Mouse (Mus musculus) neural tube, embryonic 11.5 days (tissue): ENCODE data around the gene Mboat2. TPM values are rescaled to one million over a fixed set of nuclear protein-coding genes. Genes with fewer than 3 reads are reported as not detected.

Source experiments
- ATAC-seq: fragments of 200-750 bp; cut with Nextera tagmentation; 2 replicates; pipeline ENCODE4 v1.8.0; 2017; ENCODE audit warnings: moderate number of reproducible peaks, mild to moderate bottlenecking, moderate TSS enrichment, moderate library complexity; ENCODE audit not compliant: insufficient read depth, low FRiP score, low TSS enrichment
- DNase-seq: peaks from one replicate; pipeline ENCODE4 v3.0.0-alpha.2; 2015; ENCODE audit warnings: low spot score
- H3K27ac ChIP-seq: fragments of 300-500 bp; sonication (generic); 2 replicates; pipeline ENCODE4 v1.5.1; 2014; ENCODE audit warnings: low read depth, mild to moderate bottlenecking, low read length
- H3K27me3 ChIP-seq: fragments of 300-500 bp; sonication (generic); 2 replicates; pipeline ENCODE4 v1.6.1; 2014; ENCODE audit warnings: mild to moderate bottlenecking, low read length, mixed read lengths; ENCODE audit not compliant: control insufficient read depth, insufficient read depth
- H3K36me3 ChIP-seq: fragments of 300-500 bp; sonication (generic); 2 replicates; pipeline ENCODE4 v1.6.1; 2014; ENCODE audit warnings: mild to moderate bottlenecking, low read length, moderate library complexity, mixed read lengths; ENCODE audit not compliant: control insufficient read depth, insufficient read depth
- H3K4me1 ChIP-seq: fragments of 300-500 bp; sonication (generic); 2 replicates; pipeline ENCODE4 v1.6.1; 2014; ENCODE audit warnings: low read length, mixed read lengths; ENCODE audit not compliant: control insufficient read depth, insufficient read depth
- H3K4me2 ChIP-seq: fragments of 300-500 bp; sonication (generic); 2 replicates; pipeline ENCODE4 v1.6.1; 2014; ENCODE audit warnings: low read depth, mild to moderate bottlenecking, moderate library complexity
- H3K4me3 ChIP-seq: fragments of 300-500 bp; sonication (generic); 2 replicates; pipeline ENCODE4 v1.5.1; 2014; ENCODE audit warnings: low read depth, low read length
- H3K9ac ChIP-seq: fragments of 300-500 bp; sonication (generic); 2 replicates; pipeline ENCODE4 v1.6.1; 2014; ENCODE audit warnings: mild to moderate bottlenecking, low read length
- H3K9me3 ChIP-seq: fragments of 300-500 bp; sonication (generic); 2 replicates; pipeline ENCODE4 v1.6.1; 2016; ENCODE audit warnings: low read length; ENCODE audit not compliant: control insufficient read depth
- WGBS: fragments of 180-500 bp; shearing (Covaris S2); extraction: QIAGEN DNeasy Blood & Tissue Kit; methylation state at CpG from one replicate; pipeline ENCODE4 v1.1.7; 2014; 5-methylcytosine and 5-hydroxymethylcytosine counted together
- polyA plus RNA-seq: library from polyadenylated mRNA; unstranded; fragments of >200 nt; fragmentation: Nextera tagmentation; extraction: Ambion mirVana; gene quantifications from 2 replicates; pipeline ENCODE4 v1.2.1, GENCODE M21; 2014

Gene Mboat2
- polyA plus RNA-seq, 1 experiment from 2014 or later = 60.9 TPM

DNA sequence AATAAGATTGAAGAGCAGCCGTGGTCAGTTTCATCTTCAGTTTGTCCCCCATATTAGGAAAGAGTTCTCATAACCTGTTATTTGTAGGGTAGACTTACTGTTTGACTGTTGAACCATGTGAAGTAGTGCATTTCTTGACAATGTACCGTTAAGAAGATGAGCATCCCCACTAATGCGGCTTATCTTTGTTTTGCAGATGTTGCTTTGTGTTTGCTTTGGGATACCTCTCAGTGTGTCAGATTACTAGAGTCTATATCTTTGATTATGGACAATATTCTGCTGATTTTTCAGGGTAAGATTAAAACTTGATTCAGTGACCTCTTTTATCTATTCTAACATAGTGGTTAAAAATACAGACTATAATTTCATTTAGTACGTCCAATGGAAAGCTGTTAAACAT is 93.3 kb downstream of the Mboat2 start:
- no peak overlapping the region for H3K4me2 ChIP-seq
- no peak overlapping the region for H3K4me3 ChIP-seq
- H3K27me3 ChIP-seq = no peaks in the 10 kb centered on the region
- H3K4me1 ChIP-seq = no peaks in the 10 kb centered on the region; the same call in 1 of the 2 replicates
- ATAC-seq (no peak), DNase-seq (no peak)
- no peaks in the 10 kb centered on the region for H3K36me3 ChIP-seq
- H3K9ac ChIP-seq = no peak overlapping the region
- H3K27ac ChIP-seq = no peak overlapping the region
- H3K9me3 ChIP-seq = no peaks in the 10 kb centered on the region
- WGBS = 92% methylated on average over 4 of the region's 4 CpGs

DNA sequence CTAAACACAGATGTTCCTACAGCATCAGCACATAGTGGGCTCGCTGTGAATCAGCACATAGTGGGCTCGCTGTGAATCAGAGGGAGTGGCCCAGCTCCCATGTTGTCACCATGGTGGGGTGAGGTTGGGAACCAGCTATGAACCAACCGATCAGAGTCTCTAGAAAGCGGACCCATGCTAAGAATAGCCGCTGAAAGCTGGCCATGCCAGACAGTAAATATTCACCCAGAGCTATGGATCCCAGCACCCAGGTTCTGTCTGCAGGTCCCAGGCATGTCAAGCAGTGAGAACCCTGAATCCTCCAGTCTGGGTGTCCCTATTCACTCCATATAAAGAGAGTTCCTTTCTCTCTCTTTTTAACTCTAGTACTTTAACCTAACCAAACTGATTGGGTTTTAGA is 94.6 kb downstream of the Mboat2 start:
- H3K4me2 ChIP-seq = no peak overlapping the region
- ATAC-seq = no peak
- no peak overlapping the region for H3K4me3 ChIP-seq
- no peak overlapping the region for H3K9ac ChIP-seq
- no peak for DNase-seq
- H3K36me3 ChIP-seq = no peaks in the 10 kb centered on the region
- WGBS = 87% methylated on average over 5 of the region's 5 CpGs
- H3K27me3 ChIP-seq = no peaks in the 10 kb centered on the region
- H3K27ac ChIP-seq = no peak overlapping the region
- H3K4me1 ChIP-seq = no peaks in the 10 kb centered on the region
- no peaks in the 10 kb centered on the region for H3K9me3 ChIP-seq

DNA sequence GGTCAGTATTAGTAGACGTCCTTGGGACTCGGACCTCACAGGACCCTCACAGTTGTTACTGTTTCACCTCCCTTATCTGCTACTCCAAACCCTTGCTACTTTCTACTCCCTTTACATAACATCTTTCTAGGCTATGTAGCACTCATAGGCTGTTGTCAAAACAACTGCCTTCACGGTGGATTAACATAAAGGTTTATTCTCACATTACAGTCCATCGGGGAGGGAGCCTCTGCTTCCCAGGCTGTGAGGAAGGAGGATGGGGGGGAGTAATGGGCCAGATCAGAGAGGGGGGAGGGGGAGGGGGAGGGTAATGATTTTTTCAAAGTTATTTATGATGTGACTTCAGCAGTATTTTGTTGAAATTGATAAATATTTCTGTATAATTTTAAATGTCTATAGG is 95.0 kb downstream of the Mboat2 start:
- Histone ChIP-seq H3K4me2 (no peak overlapping the region), H3K27me3 (no peaks in the 10 kb centered on the region), H3K9ac (no peak overlapping the region), H3K4me3 (no peak overlapping the region), H3K9me3 (no peaks in the 10 kb centered on the region), H3K27ac (no peak overlapping the region), H3K36me3 (no peaks in the 10 kb centered on the region), H3K4me1 (no peaks in the 10 kb centered on the region)
- no peak for DNase-seq
- WGBS = 40% methylated on average over 4 of the region's 4 CpGs
- no peak for ATAC-seq

DNA sequence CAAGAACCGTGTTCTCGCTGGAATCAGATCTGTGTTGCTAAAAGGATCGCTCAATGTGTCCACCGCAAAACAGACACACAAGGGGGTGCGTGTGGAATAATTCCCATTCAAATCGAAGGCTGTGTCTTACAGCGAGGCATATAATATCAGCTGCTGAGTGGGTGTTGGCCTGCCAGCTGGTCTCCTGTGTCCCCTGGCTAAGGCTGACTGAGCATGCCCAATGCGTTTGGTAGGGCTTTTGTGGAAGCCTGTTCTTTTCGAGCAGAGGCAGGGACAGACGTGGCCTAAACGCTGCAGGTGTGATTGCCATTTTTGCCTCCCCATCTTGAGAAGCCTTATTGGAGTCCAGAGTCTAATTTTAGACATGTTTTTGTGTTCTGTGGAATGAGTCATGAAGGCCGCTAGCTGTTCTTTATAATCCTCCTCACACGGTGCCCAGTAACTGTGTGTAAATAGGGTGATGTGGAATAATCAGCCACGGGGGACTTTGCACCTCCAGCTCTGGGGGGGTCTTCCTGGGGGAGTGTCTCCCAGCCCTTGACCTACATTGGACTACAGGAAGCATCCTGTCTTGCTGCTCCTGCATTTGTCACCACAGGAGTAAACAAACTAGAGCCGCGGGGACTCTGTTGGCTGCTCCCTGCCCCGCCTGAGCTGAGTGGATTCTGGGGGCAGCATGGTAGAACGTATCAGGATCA is 97.5 kb downstream of the Mboat2 start:
- 79% methylated on average over 18 of the region's 18 CpGs for WGBS
- Histone ChIP-seq H3K9ac (no peak overlapping the region), H3K27me3 (no peaks in the 10 kb centered on the region), H3K36me3 (no peaks in the 10 kb centered on the region), H3K4me2 (no peak overlapping the region), H3K4me1 (no peaks in the 10 kb centered on the region), H3K9me3 (no peaks in the 10 kb centered on the region), H3K27ac (no peak overlapping the region), H3K4me3 (no peak overlapping the region)
- DNase-seq = no peak
- 0 out of 2 replicates have a peak, but pooled peaks have one; percentile 53 for ATAC-seq

DNA sequence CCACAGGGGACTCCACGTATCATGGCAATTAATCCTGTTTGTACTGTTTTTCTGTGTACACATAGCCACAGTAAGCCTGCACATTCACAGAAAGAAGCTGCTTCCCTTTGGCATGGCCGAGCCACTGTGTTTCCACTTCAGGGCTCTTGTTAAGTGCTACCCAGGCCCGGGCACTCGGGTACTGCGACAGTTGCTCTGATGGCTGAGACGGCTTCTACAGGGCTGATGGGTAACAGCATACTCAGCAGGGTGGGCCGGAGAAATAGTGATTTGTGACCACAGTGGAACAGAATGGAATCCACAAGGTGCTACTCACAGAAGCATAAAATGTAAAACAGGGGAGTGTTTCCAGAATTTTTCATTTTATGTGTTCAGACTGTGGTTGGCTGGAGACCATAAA is 98.4 kb downstream of the Mboat2 start:
- H3K9me3 ChIP-seq = no peaks in the 10 kb centered on the region
- H3K4me1 ChIP-seq = no peaks in the 10 kb centered on the region
- no peak overlapping the region for H3K9ac ChIP-seq
- H3K27me3 ChIP-seq = no peaks in the 10 kb centered on the region
- H3K27ac ChIP-seq = no peak overlapping the region
- no peak for DNase-seq
- no peak for ATAC-seq
- H3K36me3 ChIP-seq = no peaks in the 10 kb centered on the region
- H3K4me2 ChIP-seq = no peak overlapping the region
- H3K4me3 ChIP-seq = no peak overlapping the region
- WGBS = 81% methylated on average over 7 of the region's 7 CpGs

DNA sequence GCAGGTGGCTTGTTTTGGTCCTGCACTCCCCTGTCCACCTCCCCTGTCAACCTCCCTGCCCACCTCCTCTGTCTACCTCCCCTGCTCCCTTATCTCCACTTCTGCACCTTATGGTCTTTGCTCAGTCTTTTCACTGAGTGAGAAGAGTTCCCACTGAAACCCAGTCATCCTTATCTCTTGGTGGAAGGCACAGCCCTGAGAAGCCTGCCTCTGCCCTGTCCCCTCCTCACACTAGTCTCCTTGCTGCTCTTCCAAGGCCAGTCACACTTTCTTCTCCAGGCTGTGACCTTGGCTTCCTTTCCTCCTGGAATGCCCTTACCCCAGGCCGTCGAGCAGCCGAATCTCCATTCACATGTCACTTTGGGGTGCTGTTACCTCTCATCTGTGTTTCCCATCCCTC is 100.1 kb downstream of the Mboat2 start:
- no peak overlapping the region for H3K27ac ChIP-seq
- WGBS = 86% methylated on average over 3 of the region's 3 CpGs
- DNase-seq = no peak

DNA sequence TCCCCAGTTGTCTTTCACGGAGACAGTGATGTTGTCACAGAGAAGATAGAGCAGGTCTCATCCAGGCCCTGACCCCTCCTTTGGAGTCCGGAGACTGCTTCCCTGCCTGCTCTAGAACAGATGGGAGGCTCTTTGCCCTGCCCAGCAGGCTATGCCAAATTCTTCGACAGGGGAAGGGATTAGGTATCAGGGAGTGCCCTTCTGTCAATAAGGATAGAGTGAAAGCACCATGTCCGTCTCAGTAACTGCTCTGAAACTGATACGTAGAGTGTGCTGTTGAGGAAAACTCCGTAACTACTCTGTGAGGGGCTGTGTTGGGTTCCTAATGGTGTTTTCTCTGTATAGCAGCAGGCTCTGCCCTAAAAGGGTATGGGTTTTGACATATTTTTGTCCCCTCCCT is 101.4 kb downstream of the Mboat2 start:
- Histone ChIP-seq H3K4me1 (no peaks in the 10 kb centered on the region), H3K9me3 (no peaks in the 10 kb centered on the region), H3K27me3 (no peaks in the 10 kb centered on the region), H3K4me3 (no peak overlapping the region), H3K27ac (no peak overlapping the region), H3K9ac (no peak overlapping the region), H3K4me2 (no peak overlapping the region), H3K36me3 (no peaks in the 10 kb centered on the region)
- DNase-seq = no peak
- ATAC-seq = no peak
- 67% methylated on average over 6 of the region's 6 CpGs for WGBS

More for the DNA sequence above, 100.1 kb downstream of the Mboat2 start:
- H3K9me3 ChIP-seq = no peaks in the 10 kb centered on the region
- H3K4me3 ChIP-seq = no peak overlapping the region
- no peak for ATAC-seq
- H3K4me2 ChIP-seq = no peak overlapping the region
- no peaks in the 10 kb centered on the region for H3K36me3 ChIP-seq
- no peak overlapping the region for H3K9ac ChIP-seq
- H3K4me1 ChIP-seq = no peaks in the 10 kb centered on the region
- H3K27me3 ChIP-seq = no peaks in the 10 kb centered on the region

DNA sequence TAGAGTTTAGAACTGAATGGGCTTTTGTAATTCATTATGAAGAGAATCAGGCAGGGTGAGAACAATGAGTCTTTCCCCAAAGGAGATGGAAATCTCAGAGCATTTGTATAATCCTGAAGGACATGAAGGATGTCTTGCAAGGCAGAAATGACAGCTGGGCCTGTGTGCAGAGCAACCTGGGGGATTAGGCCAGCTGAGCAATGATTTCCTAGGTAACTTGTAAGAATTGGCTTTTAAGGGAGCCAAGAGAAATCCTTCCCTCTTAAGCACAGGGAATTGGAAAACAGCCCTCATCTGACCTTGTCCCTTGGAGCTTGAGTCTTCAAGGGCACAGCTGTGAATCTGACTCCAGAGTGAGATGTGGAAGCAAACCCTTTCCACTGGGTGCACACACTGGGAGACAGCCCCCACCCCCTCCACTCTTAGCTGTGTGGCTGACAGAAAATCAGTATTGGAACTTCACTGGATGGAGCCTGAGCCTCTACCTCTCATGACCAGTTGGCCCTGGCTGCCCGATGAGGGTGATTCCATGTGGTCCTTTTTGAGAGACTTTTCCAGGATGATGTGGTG is 102.6 kb downstream of the Mboat2 start:
- no peak overlapping the region for H3K9ac ChIP-seq
- H3K36me3 ChIP-seq = no peaks in the 10 kb centered on the region
- H3K27me3 ChIP-seq = no peaks in the 10 kb centered on the region
- no peak overlapping the region for H3K27ac ChIP-seq
- no peak for ATAC-seq
- DNase-seq = no peak
- H3K4me1 ChIP-seq = no peaks in the 10 kb centered on the region
- H3K9me3 ChIP-seq = no peaks in the 10 kb centered on the region
- no peak overlapping the region for H3K4me2 ChIP-seq
- 100% methylated on average over 1 of the region's 1 CpGs for WGBS
- no peak overlapping the region for H3K4me3 ChIP-seq

DNA sequence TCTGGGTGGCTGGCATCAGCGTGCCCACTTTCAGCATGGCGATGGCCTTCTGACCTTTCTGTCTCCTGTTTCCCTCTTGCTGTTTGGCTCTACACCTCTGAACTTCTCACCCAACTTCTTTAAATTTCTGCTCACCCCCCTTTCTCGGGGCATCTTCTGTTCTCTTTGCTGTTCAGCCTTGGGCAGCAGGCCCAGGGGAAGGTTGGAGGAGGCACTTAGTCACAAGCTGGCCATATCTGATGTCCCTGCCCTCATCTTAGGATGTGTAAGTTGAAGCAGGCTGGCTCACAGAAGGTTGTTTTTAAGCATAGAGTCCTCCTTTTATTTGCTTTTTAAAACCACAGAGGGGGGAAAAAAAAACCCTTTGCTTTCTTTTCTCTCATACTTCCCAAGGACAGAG is 103.3 kb downstream of the Mboat2 start:
- Histone ChIP-seq H3K4me3 (no peak overlapping the region), H3K27me3 (no peaks in the 10 kb centered on the region), H3K4me1 (no peaks in the 10 kb centered on the region), H3K9ac (no peak overlapping the region), H3K9me3 (no peaks in the 10 kb centered on the region), H3K27ac (no peak overlapping the region), H3K36me3 (no peaks in the 10 kb centered on the region), H3K4me2 (no peak overlapping the region)
- WGBS = 87% methylated on average over 3 of the region's 3 CpGs
- DNase-seq (no peak), ATAC-seq (no peak)
